Mouse (Mus musculus) kidney, adult 9 months (tissue): ENCODE data around the gene Sim1.

Experiments used
- DNase-seq: peaks from one replicate; pipeline ENCODE4 v3.0.0; 2022

Sim1 gene

DNA sequence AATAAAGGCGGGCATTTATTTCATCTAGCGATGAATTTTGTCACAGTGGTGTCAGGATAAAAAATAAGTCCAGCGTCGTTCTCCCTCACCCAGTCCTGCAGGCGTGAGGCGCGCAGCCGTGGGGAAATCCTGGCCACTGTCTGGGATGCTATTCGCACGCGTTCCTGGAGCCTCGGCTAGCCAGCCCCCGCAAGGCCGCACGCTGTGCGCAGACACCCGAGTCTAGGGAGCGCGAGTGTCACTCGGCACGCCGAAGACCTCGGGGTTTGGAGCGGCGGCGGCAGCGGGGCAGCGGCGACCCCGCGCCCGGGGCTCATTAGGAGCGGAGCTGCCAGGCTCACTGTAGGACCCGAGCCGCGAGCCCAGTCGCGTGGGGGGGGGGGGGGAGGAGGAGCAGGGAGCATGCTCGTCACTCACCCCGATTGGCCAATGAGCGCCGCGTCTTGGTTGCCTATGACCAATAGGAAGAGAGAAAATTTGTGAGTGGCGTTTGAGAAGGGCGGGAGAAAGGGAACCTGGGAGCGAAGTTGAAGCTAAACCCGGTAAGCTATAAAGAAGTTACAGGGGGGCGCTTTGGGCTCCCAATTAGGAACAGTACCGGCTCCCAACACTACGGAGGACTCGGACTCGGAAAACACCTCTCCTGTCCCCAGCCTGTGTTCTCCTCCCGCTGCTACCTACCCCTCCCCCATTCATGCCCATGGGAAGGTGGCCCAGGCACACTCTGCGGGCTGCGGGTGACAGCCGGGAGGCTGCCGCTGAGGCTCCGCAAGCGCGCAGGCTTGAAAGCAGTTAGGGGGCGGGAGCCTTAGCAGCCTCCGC lies at the start of gene Sim1:
Gene Sim1 (plus strand): TSS at position 585 of the 822 bp plus-strand sequence.
- peak; percentile 86 for DNase-seq

DNA sequence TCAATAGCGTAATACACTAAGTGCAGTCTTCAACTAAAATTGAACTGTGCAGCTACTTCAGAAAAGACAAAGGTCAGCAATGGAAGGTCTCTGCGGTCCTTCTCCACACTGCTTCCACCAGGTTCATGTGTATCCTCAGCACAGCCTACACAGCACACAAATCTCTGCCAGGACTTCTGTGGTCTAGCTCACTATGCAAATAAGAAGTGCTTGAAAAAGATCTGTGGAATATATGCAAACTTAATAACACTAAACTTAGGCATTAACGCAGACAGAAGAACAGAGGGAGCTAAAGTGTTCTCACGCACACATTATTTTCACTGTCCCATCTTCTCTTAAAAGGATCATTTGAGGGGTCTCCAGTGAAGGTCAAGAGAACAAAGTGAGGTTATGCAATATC lies 26.4 kb upstream of the Sim1 start:
- peak; percentile 45 for DNase-seq

DNA sequence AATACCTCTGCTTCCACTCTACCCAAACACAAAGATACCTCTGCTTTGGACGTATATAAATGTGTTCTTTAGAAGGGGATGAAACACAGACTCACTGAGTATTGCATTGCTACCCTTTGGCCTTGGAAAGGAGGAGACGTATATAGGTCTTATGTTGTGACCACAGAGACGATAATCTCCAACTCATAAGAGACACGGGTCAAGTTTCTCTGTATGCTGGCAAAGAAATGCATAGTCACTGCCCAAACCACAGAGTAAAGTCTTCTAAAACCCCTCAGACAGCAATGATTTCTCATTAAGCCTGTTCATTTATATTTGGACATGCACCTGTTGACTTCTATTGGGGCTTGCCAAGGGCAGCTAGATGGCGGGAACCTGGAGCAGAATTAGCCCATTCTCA lies 17.6 kb upstream of the Sim1 start:
- no peak for DNase-seq

DNA sequence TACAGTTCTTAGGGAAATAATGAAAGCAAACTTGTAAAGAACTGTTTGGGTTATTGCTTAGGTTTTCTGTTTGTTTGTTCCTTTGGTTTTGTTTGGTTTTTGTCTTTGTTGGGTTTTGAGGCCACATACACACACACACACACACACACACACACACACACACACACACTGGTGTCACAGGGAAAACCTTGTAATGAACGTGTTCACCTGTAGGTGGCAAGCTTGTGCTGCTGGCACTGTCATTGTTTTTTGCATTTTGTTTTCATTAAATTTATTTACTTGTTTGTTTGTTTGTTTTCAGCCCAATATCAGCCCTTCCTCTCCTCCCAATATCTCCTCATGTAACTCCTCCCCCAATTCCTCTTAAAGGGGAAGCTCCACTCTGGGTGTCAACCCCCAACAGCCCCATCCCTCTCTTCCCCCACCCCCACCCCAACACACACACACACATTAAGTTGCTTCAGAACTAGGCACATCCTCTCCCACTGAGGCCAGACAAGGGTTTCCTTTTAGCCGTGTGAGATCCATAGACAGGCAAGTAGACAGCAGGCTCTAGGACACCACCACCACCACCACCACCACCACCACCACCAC lies 13.0 kb upstream of the Sim1 start:
- DNase-seq: no peak

DNA sequence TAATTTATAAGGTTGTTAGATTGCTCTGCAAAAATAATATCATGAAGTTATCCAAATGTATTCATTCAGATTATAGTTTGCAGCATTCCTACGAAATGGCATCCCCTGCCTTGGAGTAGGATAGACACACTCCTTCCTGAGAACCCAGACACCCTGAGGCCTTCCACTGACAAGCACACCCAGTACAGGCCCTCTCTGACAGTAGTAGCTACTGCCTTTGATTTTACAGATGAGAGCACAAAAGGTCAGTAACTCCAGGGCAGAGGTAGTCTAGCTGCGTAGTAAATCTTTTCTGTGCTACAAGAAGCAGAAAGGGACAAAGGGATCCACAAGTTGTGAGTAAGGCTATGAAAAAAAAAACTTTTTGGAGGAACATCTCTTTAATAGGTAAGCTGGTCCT lies 12.2 kb upstream of the Sim1 start:
- no peak for DNase-seq

DNA sequence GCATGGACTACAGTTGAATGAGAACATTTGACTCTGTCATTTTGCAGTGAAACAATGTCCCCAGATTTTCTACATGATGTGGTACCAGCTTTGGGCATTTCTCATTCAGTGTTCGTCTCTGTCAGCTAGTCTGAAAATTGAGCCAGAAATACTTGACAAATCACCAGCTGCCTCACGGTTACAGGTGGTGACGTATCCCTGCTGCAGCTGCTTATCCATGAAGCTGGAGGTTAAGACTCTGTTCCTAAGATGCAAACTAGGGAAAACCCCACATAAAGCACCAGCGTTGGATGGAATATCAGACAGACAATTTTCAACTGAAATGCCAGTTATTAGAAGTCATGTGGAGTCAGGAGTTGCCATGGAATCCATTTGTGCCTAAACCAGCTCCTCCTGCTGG lies 8.2 kb upstream of the Sim1 start:
- DNase-seq: no peak

DNA sequence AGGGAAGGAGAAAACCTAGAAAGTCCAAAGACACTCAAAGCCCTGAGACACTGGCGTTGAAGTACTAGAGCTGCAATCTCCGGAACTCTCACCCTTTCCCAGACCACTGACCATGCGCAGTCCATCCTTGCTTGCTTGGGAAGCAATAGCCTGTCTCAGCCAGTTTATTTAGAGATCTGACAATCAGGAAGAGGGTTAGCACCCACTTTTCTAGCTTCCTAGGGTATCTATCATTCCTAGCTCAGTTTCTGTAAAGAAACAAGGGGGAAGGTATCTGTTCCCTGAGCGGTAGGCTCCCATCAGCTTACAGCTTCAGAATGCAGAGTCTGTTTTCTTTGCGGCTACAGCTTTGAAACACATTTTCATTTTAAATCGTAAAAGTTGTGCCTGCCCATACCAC lies 3.9 kb upstream of the Sim1 start:
- DNase-seq: no peak

DNA sequence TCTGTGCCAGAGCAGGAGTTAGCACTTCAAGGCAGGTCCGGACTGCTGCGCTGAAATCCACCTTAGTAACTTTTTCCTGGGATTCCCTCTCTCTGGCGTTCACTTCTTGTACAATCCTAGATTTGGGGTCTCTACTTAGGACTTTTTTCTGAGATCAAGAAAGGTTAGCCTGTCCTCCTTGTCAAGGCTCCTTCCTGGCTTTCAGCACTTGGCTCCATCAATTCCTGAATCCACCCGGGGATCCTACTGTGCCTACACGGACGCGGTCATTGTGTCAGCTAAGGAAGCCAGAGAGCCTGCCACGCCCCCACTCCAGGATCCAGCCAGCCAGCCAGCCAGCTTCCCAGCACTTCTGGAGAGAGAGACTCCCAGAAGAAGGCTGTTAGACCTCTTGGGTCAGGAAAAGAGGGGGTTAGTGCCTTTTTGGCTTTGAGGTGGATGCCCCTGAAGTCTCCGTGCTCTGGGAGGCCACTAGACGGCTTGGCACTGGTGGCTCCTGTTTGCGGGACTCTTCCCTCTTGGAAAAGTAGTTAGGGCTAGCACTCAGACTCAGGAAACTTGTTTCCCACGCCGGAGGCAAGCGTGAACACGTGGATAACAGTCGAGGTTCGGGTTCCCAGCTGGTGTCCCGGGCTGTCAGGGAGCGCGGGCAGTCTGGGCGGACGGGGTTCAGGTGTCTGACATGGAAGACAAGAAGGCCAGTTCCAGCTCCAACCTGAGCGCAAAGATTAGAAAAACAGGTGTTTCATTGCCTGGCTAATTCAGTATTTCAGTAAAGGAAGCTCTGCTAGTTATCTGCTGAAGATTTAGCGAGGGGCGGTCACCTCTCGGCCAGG lies 2.5 kb upstream of the Sim1 start:
- no peak for DNase-seq

DNA sequence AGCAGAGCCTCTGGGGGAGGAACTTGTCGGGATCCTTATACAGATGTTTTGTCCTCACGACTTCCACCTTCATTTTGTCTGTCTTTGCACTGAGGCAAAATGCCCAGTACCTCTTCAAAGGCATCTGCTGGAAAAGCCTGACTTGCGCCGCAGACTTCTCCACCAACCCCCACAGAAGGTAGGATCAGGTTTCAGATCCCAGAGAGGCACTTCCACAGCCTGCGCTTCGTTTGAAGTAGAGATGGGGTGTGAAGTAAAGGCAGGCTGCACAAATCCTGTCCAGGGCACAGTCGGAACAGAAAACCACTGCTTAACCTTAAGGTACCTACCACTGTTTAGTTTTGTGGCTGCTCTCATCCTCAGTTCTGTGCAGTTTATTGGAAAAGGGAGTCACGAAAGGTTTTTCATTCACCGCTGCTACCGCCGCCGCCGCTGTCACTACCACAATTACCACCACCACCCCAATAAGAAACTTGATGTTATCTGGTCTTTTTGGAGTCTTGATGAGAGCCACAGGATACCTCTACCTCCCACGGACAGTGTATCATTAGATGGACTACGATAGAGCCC lies 1.7 kb upstream of the Sim1 start:
- no peak for DNase-seq

DNA sequence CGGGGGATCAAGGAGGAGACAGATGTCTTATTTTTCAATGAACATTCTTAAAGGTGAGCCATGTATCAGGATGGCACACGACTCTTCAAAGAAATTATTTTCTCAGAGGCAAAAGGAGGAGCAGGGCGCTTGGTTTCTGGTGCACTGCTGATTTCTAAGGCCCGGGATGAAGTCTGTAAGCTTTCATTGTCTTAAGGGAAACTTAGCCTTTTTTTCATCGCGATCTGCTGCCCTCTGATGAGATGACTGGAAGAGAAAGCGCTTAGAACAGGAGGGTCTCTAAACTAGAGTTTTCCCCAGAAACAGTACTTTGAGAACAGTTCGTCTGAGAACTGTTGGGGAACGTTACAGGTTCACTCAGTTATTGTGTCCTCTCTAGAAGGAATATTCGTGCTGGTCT lies 1.0 kb upstream of the Sim1 start:
- DNase-seq: no peak

DNA sequence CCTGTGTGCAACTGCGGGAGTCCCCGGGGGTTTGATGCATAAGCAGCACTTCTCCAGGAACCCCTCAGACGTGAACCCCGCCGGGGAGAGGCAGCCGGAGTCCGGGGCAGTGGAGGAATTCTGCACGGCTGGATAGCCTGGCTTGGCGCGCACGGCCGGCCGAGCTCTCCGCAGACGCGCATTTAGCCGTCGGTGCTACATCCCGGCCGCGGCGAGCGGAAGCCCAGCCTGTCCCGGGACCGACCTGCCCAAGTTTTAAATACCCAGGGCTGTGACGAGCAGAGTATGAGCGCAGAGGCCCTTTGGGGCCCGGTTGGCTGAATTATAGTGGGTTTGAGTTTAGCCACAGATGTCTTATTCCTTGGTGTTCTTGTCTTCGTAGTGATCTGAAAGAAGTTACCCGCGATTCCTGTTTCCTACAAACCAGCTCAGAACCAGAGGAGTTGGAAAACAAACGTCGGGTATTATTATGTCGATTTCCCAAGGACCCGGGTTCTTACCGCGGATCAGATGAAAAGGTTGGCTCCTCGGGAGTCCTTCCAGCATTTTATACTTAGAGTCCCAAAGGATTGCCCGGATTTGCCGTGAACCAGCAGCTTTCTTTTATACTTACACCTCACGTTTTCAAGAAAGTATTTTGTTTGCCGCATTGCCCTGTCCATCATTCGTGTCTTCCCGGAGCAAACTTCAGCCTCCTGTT lies 687 bp downstream of the Sim1 start:
- DNase-seq: no peak

DNA sequence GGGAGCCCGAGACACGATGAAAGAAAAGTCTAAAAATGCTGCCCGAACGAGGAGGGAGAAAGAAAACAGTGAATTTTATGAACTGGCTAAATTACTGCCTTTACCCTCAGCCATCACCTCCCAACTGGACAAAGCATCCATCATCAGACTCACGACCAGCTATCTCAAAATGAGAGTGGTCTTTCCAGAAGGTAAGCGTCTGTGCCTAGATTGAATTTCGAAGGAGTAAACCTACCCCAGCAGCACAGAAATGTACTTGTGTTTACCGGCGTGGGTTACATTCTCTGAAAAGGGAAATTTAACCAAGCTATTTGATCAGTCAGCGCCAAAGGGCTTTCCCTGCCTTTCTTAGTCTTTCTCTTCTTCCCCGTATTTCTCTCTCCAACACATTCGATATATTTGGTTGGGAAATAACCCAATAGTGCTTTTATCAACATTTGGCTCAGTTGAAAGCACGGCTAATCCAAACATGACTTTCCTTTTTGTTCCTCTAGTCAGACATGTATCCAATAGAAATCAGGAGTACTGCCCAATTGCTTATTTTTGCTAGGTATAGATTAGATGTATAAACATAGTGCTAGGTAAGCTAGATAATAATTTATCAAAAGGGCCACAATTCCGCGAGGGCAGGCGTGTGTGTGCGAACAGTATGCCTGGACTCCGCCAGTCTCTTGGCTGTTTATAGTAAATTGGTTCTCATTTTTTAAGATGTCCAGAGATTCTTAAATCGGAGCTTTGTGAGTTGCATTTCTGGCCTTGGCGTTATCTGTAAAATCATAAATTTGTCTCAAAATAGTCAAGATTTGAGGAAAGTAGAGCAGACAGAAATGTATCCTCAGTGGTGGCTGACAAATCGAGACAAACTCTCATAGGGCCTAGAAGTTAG lies 1.6 kb downstream of the Sim1 start:
- DNase-seq: no peak

DNA sequence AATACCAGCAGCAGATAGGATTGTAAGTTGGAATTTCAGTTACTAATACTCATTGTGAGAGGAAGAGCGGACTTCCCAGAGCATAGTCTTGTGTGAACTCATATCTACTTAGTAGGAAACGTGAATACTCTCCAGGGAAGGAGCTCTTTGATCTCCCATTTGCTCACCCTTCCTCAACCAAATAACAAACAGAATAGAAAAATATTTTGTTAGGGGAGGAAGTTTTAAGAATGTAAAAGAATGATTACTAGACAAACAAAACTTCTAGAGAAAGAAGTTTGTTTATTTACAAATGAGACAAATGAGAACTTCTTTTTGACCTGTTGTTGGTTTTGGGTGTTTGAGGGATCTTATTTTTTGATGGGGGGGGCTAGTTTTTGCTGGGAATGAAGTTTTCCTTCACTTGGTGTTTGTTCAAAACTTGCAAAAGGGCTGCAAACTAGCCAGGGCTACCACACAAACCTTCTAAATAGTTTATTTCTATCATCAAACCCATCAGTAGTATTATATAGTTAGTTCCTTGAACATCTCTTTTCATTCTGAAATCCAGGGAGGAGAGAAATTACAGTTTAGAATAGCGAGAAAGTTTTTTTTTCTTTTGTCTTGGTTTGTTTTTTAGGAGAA lies 2.3 kb downstream of the Sim1 start:
- no peak for DNase-seq

DNA sequence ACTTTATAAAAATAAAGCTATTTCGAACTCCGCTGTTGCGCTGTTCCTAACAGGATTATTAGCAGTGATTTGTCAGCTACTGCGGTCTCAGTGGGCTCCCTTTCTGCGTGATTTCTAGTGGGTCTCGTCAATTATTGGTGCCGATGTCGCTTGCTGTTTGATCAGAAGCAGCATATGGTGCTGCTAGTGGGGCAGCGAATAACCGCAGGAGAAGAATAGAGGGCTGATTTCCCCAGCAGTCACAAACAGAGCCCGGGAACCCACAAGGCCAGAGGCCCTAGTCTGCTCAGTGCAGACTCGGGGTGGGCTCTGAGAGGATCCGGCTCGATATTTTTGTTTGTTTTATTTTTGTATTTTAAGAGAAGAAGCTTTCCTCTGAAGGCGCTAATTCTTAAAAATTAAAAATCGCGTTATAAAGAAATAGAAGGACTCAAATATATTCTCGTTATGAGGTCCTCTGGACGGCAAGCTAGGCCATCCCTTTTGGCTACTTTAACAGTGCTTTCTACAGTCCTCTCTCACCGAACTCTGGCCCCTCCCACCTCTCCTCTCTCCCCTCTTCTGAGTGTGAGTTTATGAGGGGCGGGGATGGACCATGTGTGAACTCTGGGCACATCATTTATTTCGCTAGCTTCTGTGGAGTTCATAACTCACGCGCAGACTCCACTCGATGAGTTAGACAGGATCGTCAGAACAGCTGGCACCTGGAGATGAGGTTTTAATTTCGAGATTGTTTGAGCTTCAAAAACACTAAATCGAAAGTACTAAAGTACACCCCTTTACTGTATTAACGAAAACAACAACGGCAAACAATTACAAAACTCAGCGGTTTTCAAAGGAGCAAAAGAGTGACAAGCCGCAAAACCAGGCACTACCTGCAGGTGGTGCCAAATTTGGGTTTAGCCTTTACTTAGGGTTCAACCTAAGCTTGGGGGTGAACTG lies 3.2 kb downstream of the Sim1 start:
- DNase-seq: peak; percentile 68

DNA sequence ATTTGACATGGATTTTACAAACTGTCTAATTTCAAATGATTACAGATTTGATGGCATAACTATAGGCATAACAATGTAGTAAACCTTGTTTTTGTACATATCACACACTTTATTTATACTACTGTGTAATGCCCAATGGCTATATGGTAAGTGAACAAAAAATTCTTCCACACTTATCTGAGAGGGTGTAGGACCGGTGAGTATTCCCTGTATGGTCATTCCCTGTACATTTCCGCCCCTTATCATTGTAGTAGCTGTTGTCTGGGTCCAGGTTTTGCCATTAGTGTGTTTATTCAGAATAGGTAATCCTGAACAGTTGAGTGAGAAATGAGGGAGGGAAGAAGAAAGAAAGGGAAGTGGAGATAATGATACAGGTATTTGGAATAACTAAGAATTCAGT lies 4.1 kb downstream of the Sim1 start:
- no peak for DNase-seq

DNA sequence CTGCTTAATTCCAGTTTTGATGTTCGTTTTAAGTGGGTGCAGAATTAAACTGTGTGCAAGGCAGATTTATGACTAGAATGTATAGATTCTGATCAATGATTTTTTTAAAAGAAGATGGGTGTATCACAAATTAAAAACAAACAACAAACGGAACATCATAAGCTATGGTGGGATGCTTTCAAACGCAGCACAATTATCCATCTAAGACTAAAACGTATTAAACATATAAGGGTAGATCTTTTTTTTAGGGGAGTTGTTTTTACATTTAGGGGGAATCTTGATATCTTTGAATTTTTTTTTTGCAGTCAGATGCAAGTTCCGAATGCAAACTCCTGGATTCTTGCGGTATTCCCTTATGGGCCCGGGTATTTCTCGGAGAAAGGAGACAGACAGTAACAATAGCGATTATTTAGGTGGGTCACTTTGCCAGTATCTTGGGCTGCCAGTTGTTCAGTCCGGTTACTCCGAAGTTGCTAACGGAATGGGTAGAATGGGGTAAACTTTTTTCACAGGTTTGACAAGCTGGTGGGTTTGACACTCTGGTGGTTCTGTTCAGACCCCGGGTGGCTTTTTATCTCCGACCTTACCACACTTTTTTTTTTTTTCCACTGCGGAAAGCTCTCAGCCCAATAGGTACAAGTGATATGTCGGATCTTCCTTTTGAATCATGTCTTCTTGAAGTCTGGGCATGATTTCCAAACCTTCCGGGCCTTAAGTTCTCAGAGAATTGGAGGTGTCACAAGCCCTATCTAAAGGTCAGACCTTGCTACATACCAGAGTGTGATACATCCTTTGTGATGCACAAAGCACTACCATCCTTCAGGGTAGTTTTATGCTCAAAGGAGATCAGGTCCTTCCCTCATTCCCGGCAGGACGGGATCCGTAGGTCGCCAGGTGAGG lies 5.5 kb downstream of the Sim1 start:
- DNase-seq: no peak

DNA sequence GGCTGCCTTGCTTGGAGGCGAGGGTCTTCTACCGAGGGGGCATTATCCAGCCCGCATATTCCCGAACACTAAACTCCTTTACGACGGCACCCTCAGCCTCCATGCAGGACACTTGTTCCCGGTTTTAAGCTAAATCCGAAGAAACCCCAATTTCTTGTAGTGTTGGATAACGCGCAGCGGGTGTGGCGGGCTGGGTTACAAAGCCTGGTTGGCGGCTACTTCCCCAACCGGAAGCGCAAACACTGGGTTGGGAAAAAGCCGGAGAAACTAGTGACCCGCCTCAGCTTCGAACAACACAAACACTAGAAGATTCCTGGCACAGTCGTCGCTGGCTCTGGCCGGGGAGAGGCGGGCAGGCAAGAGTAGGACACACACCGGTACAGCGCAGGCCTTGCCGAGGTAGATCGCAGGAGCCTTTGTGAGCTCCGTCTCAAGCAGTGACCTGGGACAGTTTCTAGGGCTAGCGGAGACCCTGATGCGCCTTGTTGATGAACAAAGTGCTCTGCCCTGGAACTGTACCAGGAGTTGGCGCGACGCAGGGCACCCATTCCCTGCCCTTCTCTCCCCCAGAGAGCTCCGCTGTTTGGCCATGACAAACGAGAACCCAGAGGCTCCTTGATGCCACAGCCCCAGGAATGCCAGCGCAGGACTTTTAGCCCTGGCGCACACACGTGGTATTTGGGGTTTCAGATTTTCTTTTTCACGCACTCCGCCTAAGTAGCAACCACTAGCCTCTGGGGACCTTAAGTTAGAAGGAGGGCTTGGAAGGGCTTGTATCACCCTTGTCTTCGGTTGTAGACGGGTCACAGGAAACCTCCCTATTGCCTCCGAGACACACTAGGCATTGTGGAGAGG lies 6.4 kb downstream of the Sim1 start:
- DNase-seq: peak; percentile 36
